Mouse (Mus musculus) erythroblast, embryonic 14.5 days (primary cell): ENCODE measurements around the gene Exoc4.

Source experiments
- GATA1 ChIP-seq: IDR thresholded peaks from 2 replicates; pipeline ENCODE4 v1.6.1; 2012; ENCODE audit warnings: low read length, inconsistent platforms, mixed read lengths
- TAL1 ChIP-seq: IDR thresholded peaks from 3 replicates; pipeline ENCODE4 v1.6.1; 2012; ENCODE audit warnings: low read length, inconsistent platforms, mixed read lengths

DNA sequence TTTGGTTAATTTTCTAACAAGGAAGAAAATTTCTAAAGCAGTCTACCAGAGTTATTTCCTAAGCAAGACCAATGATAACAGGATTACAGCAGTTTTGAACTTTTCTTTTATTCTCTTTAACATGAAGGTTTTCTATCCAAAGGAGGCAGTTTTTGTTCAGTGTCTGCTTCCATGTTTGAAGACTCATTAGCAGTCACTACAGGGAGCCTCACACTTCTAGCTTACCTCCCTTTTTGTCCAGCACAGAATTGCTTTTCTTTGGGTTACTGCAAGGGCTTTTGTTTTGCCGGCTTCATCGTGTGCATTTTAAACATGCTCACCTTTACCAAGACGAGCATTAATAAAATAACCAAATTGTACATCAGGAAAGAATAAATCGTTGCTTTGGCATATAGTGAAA, 460.0 kb downstream of the Exoc4 start:
- TF ChIP-seq GATA1 (no peak), TAL1 (no peak)
